ENCODE assay signal across 19 mouse cellular contexts in the genomic region with DNA sequence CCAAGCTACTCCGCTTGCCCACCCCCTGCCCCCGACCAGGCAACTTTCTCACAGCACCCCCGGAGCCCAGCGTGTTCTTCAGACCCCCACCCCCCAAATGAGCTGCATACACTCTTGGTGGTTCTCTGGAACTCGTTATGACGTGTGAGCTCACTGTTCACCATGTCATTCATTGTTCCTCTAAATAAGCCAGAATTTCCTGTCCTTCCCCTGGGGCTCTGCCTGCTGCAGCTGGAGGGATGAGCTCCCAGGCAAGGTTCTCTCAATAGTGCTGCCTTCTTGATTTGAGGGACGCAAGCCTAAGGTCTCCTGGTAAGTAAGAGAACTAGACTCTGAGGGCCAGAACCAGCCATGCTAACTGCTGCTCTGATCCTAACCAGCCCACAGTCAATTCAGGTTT. TPM values are rescaled to one million over a fixed set of nuclear protein-coding genes. Genes with fewer than 3 reads are reported as not detected.
A peak's percentile ranks its signal among the peaks of the same experiment; 100 is the strongest.
DNase-seq lines count a peak whose midpoint lies in the region; ATAC-seq and TF ChIP-seq lines count a peak whose summit lies in the region.
"Had no signal": no experiment of that assay in that cellular context is flagged by ENCODE, and none has a peak within 500 bp of the region (broad histone marks: within the 10 kb centered on the region; RNA-seq: fewer than 3 reads in every experiment).

No protein-coding gene starts in this region.

- no peak for ATAC-seq in neural tube, embryonic 11.5 days (ENCODE audit: insufficient read depth, low FRiP score, low TSS enrichment)

- TF ChIP-seq CTCF in embryonic fibroblast, embryonic 13.5 days (IDR thresholded peaks at IDR 0.05; ENCODE audit: borderline replicate concordance, insufficient read depth, low read length) = no peak

- H3K36me3 ChIP-seq in neural tube, embryonic 11.5 days (ENCODE audit: control insufficient read depth, insufficient read depth, low read length) = 0 out of 2 replicates have a peak, but pooled peaks cover 2% of the 10 kb centered on the region

- no peaks in the 10 kb centered on the region for H3K9me3 ChIP-seq in neural tube, embryonic 11.5 days (ENCODE audit: control insufficient read depth, low read length)
- H3K9me3 ChIP-seq: neural tube, embryonic 12.5 days had no signal

- no peak overlapping the region for H3K4me3 ChIP-seq in neural tube, embryonic 11.5 days (ENCODE audit: low read depth, low read length)
- H3K4me3 ChIP-seq in embryonic fibroblast, embryonic 13.5 days (ENCODE audit: insufficient read depth, low read length) = no peak overlapping the region
- H3K4me3 ChIP-seq: erythroblast, embryonic 14.5 days; neural tube, embryonic 12.5 days had no signal

- intact Hi-C loops in left cerebral cortex, postnatal 4 days (cut with DNase I) = no loop called here

- peaks cover 44% of the 10 kb centered on the region for H3K4me1 ChIP-seq in neural tube, embryonic 11.5 days (ENCODE audit: control insufficient read depth, insufficient read depth, low read length)
- H3K4me1 ChIP-seq in embryonic fibroblast, embryonic 13.5 days (ENCODE audit: control insufficient read depth, insufficient read depth, low read length) = peaks cover 24% of the 10 kb centered on the region

- no peak for TF ChIP-seq POLR2A in embryonic fibroblast, embryonic 13.5 days (IDR thresholded peaks at IDR 0.05; ENCODE audit: low read depth, low read length)

- H3K27ac ChIP-seq in neural tube, embryonic 11.5 days (ENCODE audit: low read depth, low read length) = peak overlapping the region; percentile 91
- peak overlapping the region; percentile 67 for H3K27ac ChIP-seq in embryonic fibroblast, embryonic 13.5 days (ENCODE audit: insufficient read depth, low read length)
- H3K27ac ChIP-seq: liver, embryonic 14.5 days had no signal

- peak; percentile 88 for DNase-seq in heart, adult 11 months
- no peak for DNase-seq in heart, adult 18-20 months
- no peak for DNase-seq in neural tube, embryonic 11.5 days (ENCODE audit: low spot score)
- no peak for DNase-seq in neural tube, embryonic 10.5 days (ENCODE audit: extremely low spot score, low spot score)
- DNase-seq in cerebellum, postnatal 36 days = no peak
- DNase-seq in left cerebral cortex, postnatal 4 days = no peak
- DNase-seq: adrenal gland, postnatal 10 days; B cell, adult 2 months; cerebellum, adult 18-20 months; gastrocnemius, postnatal 10 days; heart, postnatal 14 days; right cerebral cortex, postnatal 25 days; thymus, postnatal 4 days had no signal

- no peak overlapping the region for H3K9ac ChIP-seq in neural tube, embryonic 11.5 days (ENCODE audit: low read length)
- H3K9ac ChIP-seq: liver, embryonic 14.5 days; neural tube, embryonic 12.5 days had no signal

- no peaks in the 10 kb centered on the region for H3K27me3 ChIP-seq in neural tube, embryonic 11.5 days (ENCODE audit: control insufficient read depth, insufficient read depth, low read length)
- H3K27me3 ChIP-seq: neural tube, embryonic 12.5 days had no signal

- 65% methylated on average over 7 of the region's 7 CpGs for WGBS in neural tube, embryonic 11.5 days

- no peak overlapping the region for H3K4me2 ChIP-seq in neural tube, embryonic 11.5 days (ENCODE audit: low read depth)
- H3K4me2 ChIP-seq: heart, embryonic 11.5 days; neural tube, embryonic 12.5 days had no signal

RNA-seq across cellular contexts. Expression of gene Spsb1, which starts 59.6 kb away (rescaled TPM):
- total RNA-seq in heart, adult 18-20 months (2021) = 10 to 100 TPM; 34.1 to 41.4 TPM
- 25.8 and 26.9 TPM in 2 replicates for polyA plus RNA-seq in neural tube, embryonic 11.5 days (2014; fragmentation: Nextera tagmentation; extraction: Ambion mirVana)
- 36.4 and 40.9 TPM in 2 replicates for polyA plus RNA-seq in embryonic fibroblast, embryonic 13.5 days (2011; ENCODE audit: insufficient read length, low read depth, missing spikeins)
- total RNA-seq in left cerebral cortex, postnatal 4 days (2021) = 10 to 100 TPM; 13.9 to 15.3 TPM
- total RNA-seq: megakaryocyte-erythroid progenitor cell, adult 5-6 weeks had no signal
- polyA plus RNA-seq: erythroblast, embryonic 14.5 days had no signal
